8 mouse cellular contexts compared by ENCODE assay signal in the genomic region with DNA sequence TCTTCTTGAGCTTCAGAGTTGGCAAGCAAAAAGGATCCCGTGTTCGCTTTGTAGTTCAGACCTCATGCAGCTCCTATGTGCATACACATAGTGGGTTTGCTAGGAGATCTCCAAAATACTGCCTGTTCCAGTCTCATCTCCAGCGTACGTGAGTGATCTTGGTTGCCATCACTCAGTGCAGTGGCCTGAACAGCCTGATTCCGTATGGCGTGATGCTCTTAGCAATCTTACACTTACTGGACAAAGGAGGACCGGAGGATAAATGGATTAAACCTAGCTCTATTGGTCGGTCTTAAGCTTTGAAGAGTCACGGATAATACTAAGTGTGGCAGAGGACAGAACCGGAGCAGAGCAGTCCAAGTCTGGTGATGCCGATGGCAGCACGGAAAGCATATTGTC. TPM values are rescaled to one million over a fixed set of nuclear protein-coding genes. Genes with fewer than 3 reads are reported as not detected.
DNase-seq lines count a peak whose midpoint lies in the region; ATAC-seq and TF ChIP-seq lines count a peak whose summit lies in the region.

No protein-coding gene starts in this region.

- WGBS in lung, embryonic 14.5 days, result 15% methylated on average over 12 of the region's 12 CpGs
- WGBS in embryonic facial prominence, embryonic 14.5 days, result 16% methylated on average over 12 of the region's 12 CpGs
- 17% methylated on average over 12 of the region's 12 CpGs for WGBS in intestine, embryonic 15.5 days

- no peak for TF ChIP-seq POLR2A in myocyte (IDR thresholded peaks at IDR 0.05; ENCODE audit: insufficient read length, low read depth)

- no peaks in the 10 kb centered on the region; the same call in 1 of the 2 replicates for H3K4me1 ChIP-seq in lung, embryonic 14.5 days (ENCODE audit: insufficient read depth)
- H3K4me1 ChIP-seq in embryonic facial prominence, embryonic 14.5 days (ENCODE audit: control insufficient read depth, insufficient read depth, low read length), result no peaks in the 10 kb centered on the region
- H3K4me1 ChIP-seq in intestine, embryonic 15.5 days (replicated peaks), result 0 out of 2 replicates have a peak, but pooled peaks cover 3% of the 10 kb centered on the region

- peak overlapping the region; percentile 97 for H3K4me2 ChIP-seq in lung, embryonic 14.5 days
- peak overlapping the region; percentile 83 for H3K4me2 ChIP-seq in embryonic facial prominence, embryonic 14.5 days (ENCODE audit: low read depth, low read length)
- H3K4me2 ChIP-seq in intestine, embryonic 15.5 days (replicated peaks), result peak overlapping the region; percentile 88
- peak overlapping the region; percentile 77 for H3K4me2 ChIP-seq in myocyte (ENCODE audit: low read depth)

- peaks cover 19% of the 10 kb centered on the region; the same call in 1 of the 2 replicates for H3K36me3 ChIP-seq in lung, embryonic 14.5 days (ENCODE audit: insufficient read depth)
- H3K36me3 ChIP-seq in embryonic facial prominence, embryonic 14.5 days (ENCODE audit: control insufficient read depth, insufficient read depth, low read length), result peaks cover 19% of the 10 kb centered on the region
- H3K36me3 ChIP-seq in intestine, embryonic 15.5 days, result no peaks in the 10 kb centered on the region; the same call in none of the 2 replicates
- H3K36me3 ChIP-seq in myocyte (ENCODE audit: control insufficient read depth, insufficient read depth), result peaks cover 11% of the 10 kb centered on the region

- H3K27ac ChIP-seq in lung, embryonic 14.5 days (ENCODE audit: low read depth), result peak overlapping the region; percentile 87
- H3K27ac ChIP-seq in embryonic facial prominence, embryonic 14.5 days (replicated peaks; ENCODE audit: low read depth, low read length), result peak overlapping the region; percentile 77; the same call in 1 of the 2 replicates
- peak overlapping the region; percentile 89 for H3K27ac ChIP-seq in intestine, embryonic 15.5 days

- no peak for ATAC-seq in lung, embryonic 14.5 days (ENCODE audit: insufficient read depth)
- ATAC-seq in embryonic facial prominence, embryonic 14.5 days (ENCODE audit: low read depth), result no peak; the same call in 1 of the 2 replicates
- ATAC-seq in intestine, embryonic 15.5 days, result no peak

- DNase-seq in lung, embryonic 14.5 days, result no peak
- DNase-seq in lung, adult 18-20 months, result no peak
- DNase-seq in embryonic facial prominence, embryonic 14.5 days (ENCODE audit: low spot score), result no peak
- no peak for DNase-seq in layer of hippocampus, adult 11-12 months (ENCODE audit: low spot score)
- no peak for DNase-seq in gastrocnemius, adult 18-20 months (ENCODE audit: low spot score)
- no peak for DNase-seq in right cerebral cortex, adult 18-20 months

- no peaks in the 10 kb centered on the region for H3K79me2 ChIP-seq in myocyte (ENCODE audit: control insufficient read depth, insufficient read depth)

- H3ac ChIP-seq in myocyte (ENCODE audit: control insufficient read depth, insufficient read length), result peak overlapping the region; percentile 30

- no peaks in the 10 kb centered on the region for H3K27me3 ChIP-seq in lung, embryonic 14.5 days (ENCODE audit: insufficient read depth, low read length)
- no peaks in the 10 kb centered on the region for H3K27me3 ChIP-seq in embryonic facial prominence, embryonic 14.5 days (replicated peaks; ENCODE audit: control insufficient read depth, insufficient read depth, low read length)
- H3K27me3 ChIP-seq in intestine, embryonic 15.5 days (replicated peaks), result no peaks in the 10 kb centered on the region
- no peaks in the 10 kb centered on the region for H3K27me3 ChIP-seq in myocyte (ENCODE audit: control insufficient read depth, insufficient read depth, insufficient read length)

- peak overlapping the region; percentile 75 for H3K9ac ChIP-seq in lung, embryonic 14.5 days
- H3K9ac ChIP-seq in embryonic facial prominence, embryonic 14.5 days (ENCODE audit: low read depth, low read length), result peak overlapping the region; percentile 73
- peak overlapping the region; percentile 46 for H3K9ac ChIP-seq in intestine, embryonic 15.5 days

- no peak for TF ChIP-seq CTCF in lung, embryonic 14.5 days (IDR thresholded peaks at IDR 0.05; ENCODE audit: low read depth)

- peak overlapping the region; percentile 69 for H3K4me3 ChIP-seq in lung, embryonic 14.5 days (ENCODE audit: low read depth, low read length)
- peak overlapping the region; percentile 61 for H3K4me3 ChIP-seq in embryonic facial prominence, embryonic 14.5 days (ENCODE audit: low read depth, low read length)
- peak overlapping the region; percentile 73 for H3K4me3 ChIP-seq in intestine, embryonic 15.5 days (replicated peaks)
- peak overlapping the region; percentile 47 for H3K4me3 ChIP-seq in myocyte

- no peaks in the 10 kb centered on the region for H3K9me3 ChIP-seq in lung, embryonic 14.5 days (ENCODE audit: low read depth, low read length)
- no peaks in the 10 kb centered on the region for H3K9me3 ChIP-seq in embryonic facial prominence, embryonic 14.5 days (ENCODE audit: control insufficient read depth, low read length)
- H3K9me3 ChIP-seq in intestine, embryonic 15.5 days, result no peaks in the 10 kb centered on the region

TF ChIP-seq in myocyte, 11 proteins besides CTCF, POLR2A, EP300 and RAD21:
- no peak for TF ChIP-seq REST (IDR thresholded peaks at IDR 0.05; ENCODE audit: insufficient read depth, insufficient read length)
TF ChIP-seq in myocyte: peak in this region for 0.

RNA-seq across cellular contexts. Expression of a gene that starts 0.6 kb away (rescaled TPM):
- polyA plus RNA-seq in lung, embryonic 14.5 days (2014; fragmentation: Nextera tagmentation; extraction: Ambion mirVana), result 31.2 and 34.4 TPM in 2 replicates
- 34.3 and 34.9 TPM in 2 replicates for polyA plus RNA-seq in embryonic facial prominence, embryonic 14.5 days (2014; fragmentation: Nextera tagmentation; extraction: Ambion mirVana)
- polyA plus RNA-seq in intestine, embryonic 15.5 days (2015; fragmentation: Nextera tagmentation; extraction: Ambion mirVana), result 29.0 and 29.6 TPM in 2 replicates
- polyA plus RNA-seq in myocyte (2012; fragmentation: generic; extraction: Trizol), result 20.6 TPM
- total RNA-seq in gastrocnemius, adult 18-20 months (2021), result 10 to 100 TPM; 11.6 to 14.4 TPM

RNA-seq across cellular contexts. Expression of a gene that starts 22.7 kb away (rescaled TPM):
- polyA plus RNA-seq in lung, embryonic 14.5 days (2014; fragmentation: Nextera tagmentation; extraction: Ambion mirVana), result not detected in 2 replicates
- polyA plus RNA-seq in embryonic facial prominence, embryonic 14.5 days (2014; fragmentation: Nextera tagmentation; extraction: Ambion mirVana), result 0.06 TPM in 1 of 2 replicates, not detected in the other
- 0.06 and 0.08 TPM in 2 replicates for polyA plus RNA-seq in intestine, embryonic 15.5 days (2015; fragmentation: Nextera tagmentation; extraction: Ambion mirVana)
- not detected for polyA plus RNA-seq in myocyte (2012; fragmentation: generic; extraction: Trizol)
- total RNA-seq in gastrocnemius, adult 18-20 months (2021), result not detected

RNA-seq across cellular contexts. Expression of a gene that starts 29.9 kb away (rescaled TPM):
- polyA plus RNA-seq in lung, embryonic 14.5 days (2014; fragmentation: Nextera tagmentation; extraction: Ambion mirVana), result 33.5 and 33.7 TPM in 2 replicates
- 34.1 and 35.0 TPM in 2 replicates for polyA plus RNA-seq in embryonic facial prominence, embryonic 14.5 days (2014; fragmentation: Nextera tagmentation; extraction: Ambion mirVana)
- polyA plus RNA-seq in intestine, embryonic 15.5 days (2015; fragmentation: Nextera tagmentation; extraction: Ambion mirVana), result 22.4 and 23.0 TPM in 2 replicates
- 10.4 TPM for polyA plus RNA-seq in myocyte (2012; fragmentation: generic; extraction: Trizol)
- 10 to 100 TPM; 61.4 to 62.2 TPM for total RNA-seq in gastrocnemius, adult 18-20 months (2021)
